Mouse (Mus musculus): ENCODE results near the gene Tent5b.

Tent5b gene

DNA sequence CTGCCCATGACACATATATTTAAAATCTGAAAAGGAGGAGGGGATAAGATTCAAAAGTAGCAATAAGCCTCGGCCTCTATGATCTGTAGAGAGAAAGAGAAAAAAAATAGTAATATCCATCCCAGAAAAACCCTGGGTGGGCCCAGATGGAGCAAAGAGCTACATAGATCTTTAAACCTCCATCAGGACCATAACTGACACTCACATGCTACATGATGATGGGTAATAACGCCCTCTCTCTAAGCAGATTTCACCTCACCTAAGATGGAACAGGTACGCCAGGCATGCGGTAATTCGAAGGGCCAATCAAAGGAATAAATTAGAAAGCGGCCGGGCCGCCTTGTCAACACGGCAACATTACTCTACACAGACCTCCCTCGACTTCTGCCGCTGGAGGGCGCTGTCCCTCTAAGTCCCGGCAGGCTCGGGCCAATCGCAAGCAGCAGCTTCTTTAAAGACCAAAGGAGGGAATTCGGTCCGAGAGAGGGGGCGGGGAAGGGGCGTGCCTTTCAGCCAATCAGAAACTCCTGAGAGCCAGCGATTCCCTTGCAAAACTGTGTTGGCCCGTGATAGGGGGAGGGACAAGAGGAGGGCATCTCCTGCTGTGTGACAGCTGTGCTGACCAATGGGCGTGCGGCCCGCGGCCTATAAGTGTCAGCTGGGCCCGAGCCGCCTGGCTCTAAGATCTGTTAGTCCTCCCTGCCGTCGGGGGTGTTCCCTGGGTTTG lies at the start of gene Tent5b:
Tent5b (plus strand) TSS at position 675 of the 727 bp plus-strand sequence.
- DNase-seq (ENCODE audit: low spot score) = peak; percentile 99

DNA sequence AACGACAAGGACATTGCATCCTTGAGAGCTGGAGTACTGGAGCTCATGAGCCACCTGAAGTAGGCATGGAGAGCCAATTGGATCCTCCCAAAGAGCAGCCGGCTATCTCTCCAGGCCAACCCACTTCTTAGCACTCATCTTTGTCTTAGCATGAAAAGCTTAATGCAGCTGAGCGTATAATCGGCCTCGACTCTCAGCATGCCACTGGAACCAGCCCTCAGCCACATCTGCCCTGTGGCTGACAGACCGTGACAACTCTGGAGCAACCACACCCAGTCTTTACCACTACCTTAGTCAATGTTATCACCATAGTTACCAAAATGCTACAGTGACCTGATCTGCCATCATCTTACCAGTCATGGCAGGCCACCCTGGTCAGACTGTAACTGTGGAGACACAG lies 48.4 kb upstream of the Tent5b start:
- no peak for DNase-seq (ENCODE audit: low spot score)

- DNase-seq (ENCODE audit: low spot score) = no peak
Measured at GRCm38 (mm10) chr4:133432560-133433171, 47.3 kb upstream of the Tent5b start.

GRCm38 (mm10) chr4:133435921-133436320 lies 44.0 kb upstream of the Tent5b start:
- DNase-seq (ENCODE audit: low spot score) = no peak

GRCm38 (mm10) chr4:133439460-133440376 lies 40.2 kb upstream of the Tent5b start:
- DNase-seq (ENCODE audit: low spot score) = no peak

- no peak for DNase-seq (ENCODE audit: low spot score)
Measured at GRCm38 (mm10) chr4:133440377-133440795, 39.5 kb upstream of the Tent5b start.

DNA sequence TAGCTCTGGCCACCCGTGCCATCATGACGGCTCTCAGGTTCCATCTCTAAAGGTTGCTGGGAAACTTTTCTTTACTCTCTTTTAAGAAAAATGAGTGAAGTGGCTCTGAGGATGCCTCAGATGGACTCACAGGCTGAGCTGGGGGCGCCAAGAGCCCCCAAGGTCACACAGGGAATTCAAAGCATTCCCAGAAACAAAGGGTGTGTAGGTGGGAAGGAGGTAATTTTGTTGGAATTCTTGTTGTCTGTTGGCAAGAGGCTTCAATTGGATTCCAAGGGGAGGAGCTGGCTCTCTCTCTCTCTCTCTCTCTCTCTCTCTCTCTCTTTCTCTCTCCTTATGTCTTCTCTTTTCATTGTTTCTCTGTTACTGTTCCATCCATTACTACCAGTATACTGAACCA lies 37.7 kb upstream of the Tent5b start:
- no peak for DNase-seq (ENCODE audit: low spot score)

DNA sequence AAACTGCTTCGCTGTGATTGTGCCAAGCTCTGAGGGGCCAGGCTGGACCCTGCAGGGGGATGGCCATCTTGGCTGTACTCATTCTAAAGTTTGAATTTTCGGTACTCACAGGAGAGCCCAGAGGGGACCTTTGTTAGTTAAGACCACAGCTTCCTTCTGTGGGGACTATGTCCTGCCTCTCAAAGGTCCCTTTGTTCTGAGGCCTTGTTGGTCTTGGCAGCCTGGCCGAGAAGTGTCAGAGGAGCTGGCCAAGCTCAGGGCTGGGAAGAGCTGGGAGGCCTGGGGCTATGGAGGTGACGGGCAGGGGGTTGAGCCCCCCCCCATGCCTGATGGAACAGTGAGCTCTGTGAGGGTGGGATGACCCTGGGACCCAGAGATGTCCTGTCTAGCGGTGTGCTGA lies 36.8 kb upstream of the Tent5b start:
- DNase-seq (ENCODE audit: low spot score) = no peak

DNA sequence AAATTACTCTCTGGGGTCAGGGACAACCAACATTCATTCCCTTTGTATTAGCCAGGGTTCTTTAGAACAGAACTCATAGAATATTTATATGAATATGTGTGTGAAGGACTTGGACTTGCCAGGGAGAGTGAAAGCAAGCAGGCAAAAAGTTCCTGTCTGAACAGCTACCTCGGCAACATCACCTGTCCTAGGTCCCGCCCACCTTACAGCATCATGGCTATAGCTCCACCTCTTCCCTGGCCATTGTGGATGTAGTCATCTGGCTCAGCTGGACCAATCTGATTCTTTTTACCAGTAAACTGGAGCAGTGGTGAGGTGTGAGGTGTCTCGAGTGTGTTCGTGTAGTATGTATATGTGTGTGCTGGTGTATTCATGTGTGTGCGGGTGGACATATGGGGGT lies 34.2 kb upstream of the Tent5b start:
- no peak for DNase-seq (ENCODE audit: low spot score)

- DNase-seq (ENCODE audit: low spot score) = no peak
Measured at GRCm38 (mm10) chr4:133447366-133447765, 32.6 kb upstream of the Tent5b start.

GRCm38 (mm10) chr4:133447967-133448366 lies 32.0 kb upstream of the Tent5b start:
- DNase-seq (ENCODE audit: low spot score) = no peak

DNA sequence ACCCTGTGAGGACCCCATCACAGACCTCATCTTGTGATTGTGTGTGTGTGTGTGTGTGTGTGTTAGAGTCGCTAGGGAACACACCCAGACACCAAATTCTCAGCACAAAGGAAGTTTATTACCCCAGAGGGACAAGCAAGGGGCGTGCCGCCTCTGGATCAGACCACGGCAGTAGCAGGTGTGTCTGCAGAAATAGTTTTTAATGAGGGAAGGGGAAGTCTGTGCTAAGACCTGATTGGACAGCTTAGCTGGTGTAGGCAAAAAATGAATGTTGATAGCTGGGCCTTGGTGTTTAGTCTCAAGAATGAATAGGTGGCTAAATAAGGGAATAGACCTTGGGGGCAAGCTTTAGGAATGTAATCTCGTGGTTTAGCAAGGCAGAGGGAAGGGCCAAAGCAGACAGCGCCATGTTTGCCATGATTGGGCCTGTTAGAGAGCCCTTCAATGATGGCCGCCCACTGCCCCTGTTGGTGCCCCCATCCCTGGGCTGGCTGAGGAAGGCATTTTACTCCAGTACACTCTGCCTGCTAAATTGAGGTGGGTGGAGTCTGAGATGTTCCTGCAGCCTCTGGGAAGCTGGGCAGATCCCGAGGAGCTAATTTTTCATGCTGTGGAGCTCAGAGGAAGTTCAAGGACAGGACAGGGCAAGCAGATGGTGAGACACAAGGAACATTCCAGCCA lies 31.1 kb upstream of the Tent5b start:
- DNase-seq (ENCODE audit: low spot score) = no peak

DNA sequence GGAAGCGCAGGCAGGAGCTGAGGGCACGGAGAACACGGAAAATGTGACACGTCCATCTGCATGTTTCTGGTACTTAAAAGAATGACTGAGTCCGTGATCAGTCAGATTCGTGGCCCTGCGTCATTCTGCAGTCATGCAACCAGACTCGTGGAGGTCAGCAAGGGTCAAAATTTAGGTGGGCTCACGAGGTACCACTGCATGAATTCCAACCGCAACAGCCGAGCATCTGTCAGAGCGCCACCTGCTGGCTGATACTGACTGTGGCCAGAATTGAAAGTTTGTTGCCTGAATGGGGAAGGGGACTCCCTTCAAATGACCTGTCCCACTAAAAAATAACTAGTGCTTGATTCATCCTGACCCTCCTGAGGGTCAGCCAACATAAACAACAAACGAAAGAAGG lies 30.2 kb upstream of the Tent5b start:
- DNase-seq (ENCODE audit: low spot score) = peak; percentile 38

DNA sequence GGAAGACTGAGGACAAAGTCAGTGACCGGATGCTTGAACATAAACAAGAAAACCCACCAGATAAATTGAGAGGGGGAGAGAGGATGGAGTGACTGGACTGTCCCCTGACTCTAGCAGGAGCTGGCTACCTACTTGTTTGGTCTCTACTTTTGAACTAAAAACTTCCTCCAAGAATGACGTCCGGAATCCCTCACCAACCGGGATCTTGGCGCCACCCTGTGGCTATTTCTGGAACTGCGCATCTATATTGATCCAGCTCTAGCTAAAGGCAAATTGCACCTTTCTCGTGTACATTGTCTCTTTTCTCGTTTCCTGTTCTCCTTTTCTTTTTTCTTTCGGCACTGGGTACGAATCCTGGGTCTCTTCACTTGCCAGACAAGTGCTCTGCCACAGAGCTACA lies 28.4 kb upstream of the Tent5b start:
- peak; percentile 74 for DNase-seq (ENCODE audit: low spot score)

GRCm38 (mm10) chr4:133452433-133452832 lies 27.5 kb upstream of the Tent5b start:
- DNase-seq (ENCODE audit: low spot score) = no peak

DNA sequence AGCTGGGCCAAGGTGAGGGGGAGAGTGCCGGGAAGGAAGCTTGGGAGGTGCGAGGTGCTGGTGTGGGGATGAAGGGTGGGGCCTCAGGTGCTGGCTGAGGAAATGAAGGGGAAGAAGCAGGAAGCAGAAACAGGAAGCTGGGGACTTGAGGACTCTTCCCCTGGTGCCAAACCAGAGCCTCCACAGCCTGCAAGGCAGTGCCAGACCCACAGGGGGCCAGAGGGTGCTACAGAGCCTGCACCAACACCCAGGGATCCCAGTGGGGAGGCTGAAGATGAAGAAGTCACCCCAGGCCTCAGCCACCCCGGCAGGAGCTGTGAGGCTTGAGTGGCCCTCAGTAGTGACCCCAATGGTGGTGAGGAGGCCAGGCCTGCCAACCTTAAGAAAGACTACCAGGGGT lies 21.9 kb upstream of the Tent5b start:
- no peak for DNase-seq (ENCODE audit: low spot score)

DNA sequence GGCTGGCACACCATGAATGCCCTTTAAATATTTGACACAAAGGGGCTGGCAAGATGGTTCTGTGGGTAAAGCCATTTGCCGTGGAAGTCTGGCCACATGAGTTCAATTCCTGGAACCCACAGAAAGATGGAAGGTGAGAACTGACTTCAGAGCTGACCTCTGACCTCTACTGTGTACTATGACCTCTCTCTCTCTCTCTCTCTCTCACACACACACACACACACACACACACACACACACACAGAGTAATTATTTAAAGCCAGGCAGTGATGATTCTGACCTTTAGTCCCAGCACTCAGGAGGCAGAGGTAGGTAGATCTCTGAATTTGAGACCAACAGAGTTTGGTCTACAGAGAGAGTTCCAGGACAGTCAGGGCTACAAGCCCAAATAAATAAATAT lies 19.9 kb upstream of the Tent5b start:
- no peak for DNase-seq (ENCODE audit: low spot score)

GRCm38 (mm10) chr4:133460796-133461325 lies 19.1 kb upstream of the Tent5b start:
- no peak for DNase-seq (ENCODE audit: low spot score)

- DNase-seq (ENCODE audit: low spot score) = no peak
Measured at GRCm38 (mm10) chr4:133461362-133461761, 18.6 kb upstream of the Tent5b start.

DNA sequence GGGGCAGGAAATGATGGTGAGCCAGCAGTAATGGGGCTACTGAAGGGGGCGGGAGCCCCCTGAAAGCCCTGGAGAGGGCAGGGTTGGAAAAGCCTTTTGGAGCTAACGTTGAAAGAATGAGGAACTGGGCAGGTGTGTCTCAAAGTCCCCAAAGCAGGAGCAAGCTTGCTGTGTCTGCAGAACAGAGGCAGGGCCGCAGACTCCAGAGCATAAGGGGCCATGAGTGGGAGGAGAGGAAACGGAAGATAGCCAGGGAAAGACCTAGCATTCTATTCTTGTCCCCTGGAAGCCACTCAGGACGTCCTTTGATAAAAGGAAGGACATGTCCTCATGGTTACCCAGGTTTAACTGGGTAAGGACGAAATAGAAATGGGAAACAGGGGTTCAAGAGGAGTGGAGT lies 16.7 kb upstream of the Tent5b start:
- no peak for DNase-seq (ENCODE audit: low spot score)

DNA sequence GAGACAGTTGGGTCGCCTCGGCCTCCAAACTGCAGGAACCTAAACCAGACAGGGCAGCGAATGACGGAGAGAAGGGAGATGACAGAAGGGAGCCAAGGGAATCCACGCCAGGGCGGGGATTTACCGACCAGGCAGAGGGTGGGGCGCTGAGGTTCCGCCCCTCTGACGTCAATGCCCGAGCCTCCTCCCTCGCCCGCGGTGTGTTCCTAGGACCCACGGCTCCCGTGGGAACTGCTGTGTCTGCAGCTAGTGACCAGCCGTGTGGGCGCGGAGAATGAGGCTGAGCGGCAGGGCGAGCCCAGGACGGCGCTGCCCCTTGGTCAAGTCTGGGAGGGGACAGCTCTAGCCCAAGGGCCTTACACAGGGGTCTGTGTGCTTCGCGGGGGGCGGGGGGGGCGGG lies 11.9 kb upstream of the Tent5b start:
- DNase-seq (ENCODE audit: low spot score) = peak; percentile 74

GRCm38 (mm10) chr4:133469122-133469521 lies 10.8 kb upstream of the Tent5b start:
- no peak for DNase-seq (ENCODE audit: low spot score)
